Mouse (Mus musculus): ENCODE results near the gene C3. TPM values are rescaled to one million over a fixed set of nuclear protein-coding genes. Genes with fewer than 3 reads are reported as not detected.

Gene C3
- polyA plus RNA-seq (2014; fragmentation: Illumina TruSeq; extraction: RNeasy Lipid Tissue Mini Kit (QIAGEN cat#74804); ENCODE audit: low replicate concordance), result 23.0 TPM

DNA sequence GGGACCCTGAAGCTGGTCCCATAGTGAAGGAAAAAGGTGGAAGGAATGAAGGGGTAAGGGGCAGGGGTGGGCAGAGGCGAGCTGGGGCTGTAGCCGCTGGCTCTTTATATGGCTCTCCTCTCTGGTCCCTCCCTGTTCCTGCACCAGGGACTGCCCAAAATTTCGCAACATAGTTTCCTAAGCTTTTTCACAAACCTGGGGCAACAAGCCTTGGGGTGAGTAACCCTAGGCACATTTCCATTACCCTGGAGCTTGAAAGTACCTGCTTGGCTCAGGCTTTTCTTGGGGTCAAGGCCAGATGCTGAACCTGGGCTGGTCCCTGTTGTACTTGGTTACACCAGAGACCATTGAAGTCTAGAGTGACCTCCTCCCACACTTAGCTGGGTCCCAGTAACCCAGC is at the start of gene C3:
Gene C3, minus strand, starts transcription at position 123 of the 400 bp plus-strand sequence.

DNA sequence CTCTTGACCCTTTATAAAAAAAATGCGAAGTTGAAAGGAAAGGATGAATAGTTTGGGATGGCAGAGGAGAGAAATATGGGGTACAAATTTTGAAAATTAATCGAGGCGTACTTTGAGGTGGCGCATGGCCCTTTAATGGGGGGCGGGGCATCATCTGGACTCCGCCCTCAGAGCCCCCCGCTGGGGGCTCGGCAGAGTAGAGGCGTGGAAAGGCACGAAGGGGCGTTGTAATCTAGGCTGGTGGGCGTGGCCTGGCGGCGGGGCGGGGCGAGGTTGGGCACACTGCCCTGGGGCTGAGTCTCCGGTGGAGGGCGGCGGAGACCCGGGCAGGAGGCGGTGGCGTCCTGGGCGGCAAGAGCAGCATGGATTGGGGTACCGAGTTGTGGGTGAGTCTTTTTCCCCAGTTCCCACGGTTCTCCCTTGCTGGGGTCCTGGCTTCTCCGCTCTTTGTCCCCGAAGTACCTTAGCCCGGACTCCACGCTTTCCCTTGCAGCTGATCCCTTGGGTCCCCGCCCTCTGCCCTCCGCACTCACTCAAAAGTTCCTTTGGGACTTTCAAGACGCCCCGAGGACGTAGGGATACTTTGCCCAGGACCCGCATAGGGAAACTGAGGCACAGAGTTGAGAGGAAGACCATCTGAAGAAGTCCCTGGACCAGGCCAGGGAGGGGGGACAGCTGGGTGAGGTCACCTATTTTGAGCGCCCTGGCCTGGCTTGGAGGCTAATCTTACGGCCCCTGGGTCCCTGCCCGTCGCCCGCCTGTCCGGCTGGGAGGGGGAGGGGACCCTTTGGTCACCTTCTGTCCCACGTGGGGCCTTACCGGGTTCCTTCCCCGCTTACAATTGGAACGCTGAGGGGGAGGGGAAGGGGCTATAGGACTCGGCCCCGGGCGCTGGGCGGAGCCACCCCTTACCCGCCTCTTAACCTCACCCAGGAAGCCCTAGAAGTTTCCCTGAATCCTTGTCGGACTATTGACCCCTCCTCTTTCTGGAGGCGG is 21.5 kb upstream of the C3 start, which contains the start of gene Trip10:
Gene Trip10, plus strand, starts transcription at position 270 of the 996 bp plus-strand sequence.

DNA sequence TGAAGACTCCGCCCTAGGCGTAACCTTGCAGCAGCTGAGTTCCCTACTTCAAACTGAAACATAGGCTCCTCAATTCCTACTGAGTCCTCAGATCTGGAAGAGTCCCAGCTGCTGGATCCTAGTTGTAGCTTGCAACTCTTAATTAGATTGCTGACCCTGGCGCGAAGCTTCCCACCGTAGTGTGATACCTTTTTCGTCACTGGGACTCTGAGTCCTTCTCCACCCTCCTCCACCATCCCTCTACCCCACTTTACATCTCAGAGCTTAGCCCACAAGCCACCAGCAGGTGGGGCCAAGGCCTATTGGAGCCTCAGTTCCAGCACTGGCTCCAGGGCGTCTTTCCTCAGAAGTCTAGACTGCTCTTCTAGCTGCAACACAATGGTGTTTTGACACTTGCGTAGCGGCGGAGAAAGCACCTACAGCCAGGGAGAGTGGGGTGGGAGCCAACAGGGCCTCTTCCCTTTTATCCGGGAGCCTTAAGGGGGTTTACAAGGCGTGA is 20.3 kb upstream of the C3 start, which contains the start of gene Gpr108:
Gene Gpr108, minus strand, starts transcription at position 246 of the 499 bp plus-strand sequence.

DNA sequence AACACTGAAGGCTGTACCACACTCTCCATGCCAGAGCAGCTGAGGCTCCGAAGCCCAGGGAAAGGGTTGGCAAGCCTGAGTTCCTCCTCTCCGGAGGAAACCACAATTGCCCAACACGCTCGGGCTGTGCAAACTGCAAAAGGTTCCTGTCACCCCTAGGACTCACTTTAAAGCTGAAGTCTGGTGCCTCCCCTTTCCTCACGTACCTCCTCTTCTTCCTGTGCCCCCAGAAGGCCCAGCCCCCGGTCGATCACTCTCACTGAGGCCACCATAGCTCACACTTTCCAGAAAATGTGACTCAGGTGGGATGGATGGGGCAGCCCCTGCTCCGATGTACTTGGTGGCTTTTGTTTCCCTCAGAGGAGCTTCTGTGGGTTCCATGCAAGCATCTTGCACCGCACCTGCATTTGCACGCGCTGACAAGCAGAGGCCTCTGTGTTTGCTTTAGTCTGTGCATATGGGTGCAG is 33.9 kb downstream of the C3 start, which contains the start of gene Tnfsf14:
Gene Tnfsf14, minus strand, starts transcription at position 137 of the 467 bp plus-strand sequence.

Other genes starting within 250 kb of the C3 start
- gene Acer1, start 246.0 kb downstream of the C3 start, polyA plus RNA-seq (2014; fragmentation: Illumina TruSeq; extraction: RNeasy Lipid Tissue Mini Kit (QIAGEN cat#74804); ENCODE audit: low replicate concordance), result 5.1 TPM
- gene Clpp, start 237.8 kb downstream of the C3 start, polyA plus RNA-seq (2014; fragmentation: Illumina TruSeq; extraction: RNeasy Lipid Tissue Mini Kit (QIAGEN cat#74804); ENCODE audit: low replicate concordance), result 0.63 TPM
- gene Alkbh7, start 230.8 kb downstream of the C3 start, polyA plus RNA-seq (2014; fragmentation: Illumina TruSeq; extraction: RNeasy Lipid Tissue Mini Kit (QIAGEN cat#74804); ENCODE audit: low replicate concordance), result not detected
- gene Pspn, start 228.1 kb downstream of the C3 start, polyA plus RNA-seq (2014; fragmentation: Illumina TruSeq; extraction: RNeasy Lipid Tissue Mini Kit (QIAGEN cat#74804); ENCODE audit: low replicate concordance), result not detected
- gene Gtf2f1, start 216.8 kb downstream of the C3 start, polyA plus RNA-seq (2014; fragmentation: Illumina TruSeq; extraction: RNeasy Lipid Tissue Mini Kit (QIAGEN cat#74804); ENCODE audit: low replicate concordance), result 1.6 TPM
- gene Gm17949, start 216.7 kb downstream of the C3 start, polyA plus RNA-seq (2014; fragmentation: Illumina TruSeq; extraction: RNeasy Lipid Tissue Mini Kit (QIAGEN cat#74804); ENCODE audit: low replicate concordance), result not detected
- gene Khsrp, start 196.6 kb downstream of the C3 start, polyA plus RNA-seq (2014; fragmentation: Illumina TruSeq; extraction: RNeasy Lipid Tissue Mini Kit (QIAGEN cat#74804); ENCODE audit: low replicate concordance), result 4.3 TPM
- not detected for gene Slc25a41, start 186.5 kb downstream of the C3 start, polyA plus RNA-seq (2014; fragmentation: Illumina TruSeq; extraction: RNeasy Lipid Tissue Mini Kit (QIAGEN cat#74804); ENCODE audit: low replicate concordance)
- gene Crb3, start 169.0 kb downstream of the C3 start, polyA plus RNA-seq (2014; fragmentation: Illumina TruSeq; extraction: RNeasy Lipid Tissue Mini Kit (QIAGEN cat#74804); ENCODE audit: low replicate concordance), result 27.2 TPM
- 2.3 TPM for gene Slc25a23, start 168.3 kb downstream of the C3 start, polyA plus RNA-seq (2014; fragmentation: Illumina TruSeq; extraction: RNeasy Lipid Tissue Mini Kit (QIAGEN cat#74804); ENCODE audit: low replicate concordance)
- 3.3 TPM for gene Dennd1c, start 149.6 kb downstream of the C3 start, polyA plus RNA-seq (2014; fragmentation: Illumina TruSeq; extraction: RNeasy Lipid Tissue Mini Kit (QIAGEN cat#74804); ENCODE audit: low replicate concordance)
- not detected for gene Tubb4a, start 140.4 kb downstream of the C3 start, polyA plus RNA-seq (2014; fragmentation: Illumina TruSeq; extraction: RNeasy Lipid Tissue Mini Kit (QIAGEN cat#74804); ENCODE audit: low replicate concordance)
- not detected for gene Tnfsf9, start 122.8 kb downstream of the C3 start, polyA plus RNA-seq (2014; fragmentation: Illumina TruSeq; extraction: RNeasy Lipid Tissue Mini Kit (QIAGEN cat#74804); ENCODE audit: low replicate concordance)
- not detected for gene Cd70, start 78.4 kb downstream of the C3 start, polyA plus RNA-seq (2014; fragmentation: Illumina TruSeq; extraction: RNeasy Lipid Tissue Mini Kit (QIAGEN cat#74804); ENCODE audit: low replicate concordance)
- not detected for gene Tnfsf14, start 34.0 kb downstream of the C3 start, polyA plus RNA-seq (2014; fragmentation: Illumina TruSeq; extraction: RNeasy Lipid Tissue Mini Kit (QIAGEN cat#74804); ENCODE audit: low replicate concordance)
- 0.41 TPM for gene Gpr108, start 20.3 kb upstream of the C3 start, polyA plus RNA-seq (2014; fragmentation: Illumina TruSeq; extraction: RNeasy Lipid Tissue Mini Kit (QIAGEN cat#74804); ENCODE audit: low replicate concordance)
- 1.5 TPM for gene Trip10, start 21.3 kb upstream of the C3 start, polyA plus RNA-seq (2014; fragmentation: Illumina TruSeq; extraction: RNeasy Lipid Tissue Mini Kit (QIAGEN cat#74804); ENCODE audit: low replicate concordance)
- 1.1 TPM for gene Vav1, start 51.0 kb upstream of the C3 start, polyA plus RNA-seq (2014; fragmentation: Illumina TruSeq; extraction: RNeasy Lipid Tissue Mini Kit (QIAGEN cat#74804); ENCODE audit: low replicate concordance)
- gene Adgre1, start 130.6 kb upstream of the C3 start, polyA plus RNA-seq (2014; fragmentation: Illumina TruSeq; extraction: RNeasy Lipid Tissue Mini Kit (QIAGEN cat#74804); ENCODE audit: low replicate concordance), result 10.6 TPM

All from small intestine, adult 10 weeks (tissue).